Mouse (Mus musculus) MEL (cell line): ENCODE data around the gene Erbb4.

Source experiments
- CTCF ChIP-seq, 3 experiments: IDR thresholded peaks in 2 of 3; conservative IDR thresholded peaks in 1 of 3; 2 replicates each; pipeline ENCODE4 v1.5.1; 2011 to 2012; ENCODE audit warnings: low read length in 3 of 3, low read depth in 2 of 3, mild to moderate bottlenecking in 2 of 3, improper control_type of control experiment in 1 of 3, inconsistent platforms in 1 of 3, mixed read lengths in 1 of 3, moderate library complexity in 1 of 3; ENCODE audit not compliant: control insufficient read depth in 1 of 3, insufficient read depth in 1 of 3, poor library complexity in 1 of 3, severe bottlenecking in 1 of 3
- ETS1 ChIP-seq: IDR thresholded peaks from 2 replicates; pipeline ENCODE4 v1.6.1; 2012; ENCODE audit warnings: low read depth, mild to moderate bottlenecking, inconsistent platforms, low read length, improper control_type of control experiment, moderate library complexity
- POLR2A ChIP-seq, 2 experiments: IDR thresholded peaks; 2 replicates each; pipeline ENCODE4 v1.6.1; 2011 to 2012; ENCODE audit warnings: low read length in 2 of 2, mild to moderate bottlenecking in 2 of 2, control low read depth in 1 of 2, improper control_type of control experiment in 1 of 2, low read depth in 1 of 2, moderate library complexity in 1 of 2; ENCODE audit not compliant: control insufficient read depth in 1 of 2, insufficient read depth in 1 of 2, poor library complexity in 1 of 2

DNA sequence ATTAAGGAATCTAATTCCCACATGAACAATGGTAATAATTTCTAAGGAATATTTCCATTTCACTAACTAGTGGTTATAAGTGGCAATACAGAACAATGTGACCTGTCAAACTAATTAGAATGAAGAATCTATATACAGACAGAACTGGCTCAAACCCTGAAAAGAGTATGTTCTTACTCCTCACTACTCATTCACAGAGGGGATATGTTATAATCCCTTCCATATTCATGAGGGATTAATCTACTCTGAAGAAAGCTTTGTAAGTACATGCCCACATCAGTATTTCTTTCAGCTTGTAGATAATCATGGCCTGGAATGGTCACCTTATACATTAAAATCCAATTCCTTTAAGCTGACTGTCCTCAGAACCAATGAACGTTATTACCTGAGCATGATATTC lies 276.3 kb downstream of the Erbb4 start:
- no peak for TF ChIP-seq POLR2A (IDR thresholded peaks at IDR 0.05; ENCODE audit: control insufficient read depth in 1 of 2, insufficient read depth in 1 of 2, low read depth in 1 of 2, low read length in 2 of 2, poor library complexity in 1 of 2)
- no peak for TF ChIP-seq CTCF (IDR thresholded peaks at IDR 0.05 in 2 of 3, conservative IDR thresholded peaks at IDR 0.05 in 1 of 3; ENCODE audit: control insufficient read depth in 1 of 3, insufficient read depth in 1 of 3, low read depth in 2 of 3, low read length in 3 of 3, poor library complexity in 1 of 3, severe bottlenecking in 1 of 3)
- no peak for TF ChIP-seq ETS1
